Mouse (Mus musculus) embryonic facial prominence, embryonic 12.5 days (tissue): ENCODE measurements around the gene Ice2. TPM values are rescaled to one million over a fixed set of nuclear protein-coding genes. Genes with fewer than 3 reads are reported as not detected.

ENCODE experiments used
- ATAC-seq: fragments of 200-750 bp; cut with Nextera tagmentation; 2 replicates; pipeline ENCODE4 v1.8.0; 2017; ENCODE audit not compliant: insufficient number of reproducible peaks, insufficient read depth, low FRiP score, low TSS enrichment
- H3K27ac ChIP-seq: fragments of 300-500 bp; sonication (generic); 2 replicates; pipeline ENCODE4 v1.5.1; 2016; ENCODE audit warnings: mild to moderate bottlenecking
- H3K27me3 ChIP-seq: fragments of 300-500 bp; sonication (generic); 2 replicates; pipeline ENCODE4 v1.6.1; 2016; ENCODE audit warnings: mild to moderate bottlenecking, moderate library complexity
- H3K36me3 ChIP-seq: fragments of 300-500 bp; sonication (generic); 2 replicates; pipeline ENCODE4 v1.6.1; 2016; ENCODE audit warnings: mild to moderate bottlenecking
- H3K4me1 ChIP-seq: fragments of 300-500 bp; sonication (generic); 2 replicates; pipeline ENCODE4 v1.6.1; 2016
- H3K4me2 ChIP-seq: fragments of 300-500 bp; sonication (generic); replicated peaks from 2 replicates; pipeline ENCODE4 v1.6.1; 2016; ENCODE audit warnings: mild to moderate bottlenecking, moderate library complexity
- H3K4me3 ChIP-seq: fragments of 300-500 bp; sonication (generic); 2 replicates; pipeline ENCODE4 v1.5.1; 2016; ENCODE audit warnings: mild to moderate bottlenecking
- H3K9ac ChIP-seq: fragments of 300-500 bp; sonication (generic); 2 replicates; pipeline ENCODE4 v1.6.1; 2016; ENCODE audit warnings: mild to moderate bottlenecking, moderate library complexity
- H3K9me3 ChIP-seq: fragments of 300-500 bp; sonication (generic); 2 replicates; pipeline ENCODE4 v1.6.1; 2016; ENCODE audit warnings: mild to moderate bottlenecking, moderate library complexity
- WGBS: fragments of 180-500 bp; shearing (Covaris S2); methylation state at CpG from one replicate; pipeline ENCODE4 v1.1.7; 2016; 5-methylcytosine and 5-hydroxymethylcytosine counted together
- polyA plus RNA-seq: library from polyadenylated mRNA; unstranded; fragments of >200 nt; fragmentation: Nextera tagmentation; extraction: Ambion mirVana; gene quantifications from 2 replicates; pipeline ENCODE4 v1.2.1, GENCODE M21; 2016

The Ice2 gene
- polyA plus RNA-seq, 1 experiment from 2014 or later = 27.2 TPM

DNA sequence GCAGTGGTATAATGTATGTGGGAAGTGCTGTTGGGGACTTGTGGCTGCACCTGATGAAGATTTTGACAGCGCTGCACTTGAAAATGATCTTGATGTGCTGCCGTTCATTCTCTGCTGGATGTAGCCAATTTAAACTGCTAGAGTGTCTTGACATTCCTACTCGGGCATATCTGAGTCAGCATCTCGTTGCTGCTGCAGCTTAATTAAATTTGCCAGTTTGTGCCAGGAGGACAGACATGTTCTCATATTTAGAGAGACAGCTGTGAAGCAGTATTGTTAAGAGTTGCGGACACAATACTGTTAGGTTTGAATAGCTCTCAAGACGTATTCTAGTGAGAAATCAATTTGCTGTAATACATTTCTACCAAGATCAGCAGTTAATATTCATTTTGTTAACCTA, 7.0 kb downstream of the Ice2 start:
- Histone ChIP-seq H3K36me3 (peaks cover 7% of the 10 kb centered on the region), H3K9ac (no peak overlapping the region), H3K4me3 (no peak overlapping the region), H3K4me2 (no peak overlapping the region), H3K9me3 (no peaks in the 10 kb centered on the region), H3K4me1 (no peaks in the 10 kb centered on the region), H3K27ac (no peak overlapping the region), H3K27me3 (no peaks in the 10 kb centered on the region)
- ATAC-seq = no peak
- 66% methylated on average over 6 of the region's 6 CpGs for whole genome bisulfite sequencing

DNA sequence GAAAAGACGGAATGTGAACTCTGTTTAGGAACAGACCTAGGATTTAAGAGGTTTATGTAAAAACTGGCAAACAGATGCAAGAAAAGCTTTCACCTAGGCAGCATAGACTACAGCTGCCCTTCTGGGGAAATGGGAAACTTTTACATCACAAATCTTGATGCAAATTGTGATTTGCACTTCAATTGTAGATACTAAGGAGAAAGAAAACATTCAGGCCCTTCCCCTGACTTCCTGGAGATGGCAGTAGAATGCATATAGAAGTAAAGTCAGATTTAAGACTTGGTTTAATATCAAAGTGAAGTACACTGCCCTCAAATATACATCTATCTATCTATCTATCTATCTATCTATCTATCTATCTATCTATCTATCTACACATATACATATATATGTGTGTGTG, 21.8 kb downstream of the Ice2 start:
- Histone ChIP-seq H3K9me3 (no peaks in the 10 kb centered on the region), H3K9ac (no peak overlapping the region), H3K4me1 (no peaks in the 10 kb centered on the region), H3K36me3 (peaks cover 18% of the 10 kb centered on the region), H3K27me3 (no peaks in the 10 kb centered on the region), H3K4me3 (no peak overlapping the region), H3K27ac (no peak overlapping the region), H3K4me2 (no peak overlapping the region)
- no peak for ATAC-seq
- WGBS = 89% methylated on average over 1 of the region's 1 CpGs

DNA sequence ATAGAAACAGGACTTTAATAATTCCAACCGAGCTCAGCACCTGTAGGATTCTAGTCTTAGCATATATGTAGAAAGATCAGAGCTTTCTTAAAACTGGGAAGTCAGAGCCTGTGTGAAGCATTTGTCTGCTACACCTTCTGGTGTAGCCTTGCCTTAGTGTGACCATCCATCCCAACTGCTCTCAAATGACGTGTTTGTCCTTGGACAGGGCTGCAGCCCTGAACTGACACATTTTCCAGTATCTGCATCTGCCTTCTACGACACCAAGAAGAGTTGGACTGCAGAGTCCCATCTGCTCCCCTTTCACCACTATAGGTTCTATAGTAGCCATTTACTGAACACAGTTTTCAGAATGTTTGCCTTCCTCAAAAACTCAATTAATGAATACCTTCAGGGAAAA, 32.8 kb downstream of the Ice2 start:
- ATAC-seq = no peak
- H3K27me3 ChIP-seq = no peaks in the 10 kb centered on the region
- H3K9me3 ChIP-seq = no peaks in the 10 kb centered on the region
- H3K9ac ChIP-seq = no peak overlapping the region
- H3K4me3 ChIP-seq = no peak overlapping the region
- H3K4me2 ChIP-seq = no peak overlapping the region
- peaks cover 24% of the 10 kb centered on the region for H3K36me3 ChIP-seq
- H3K27ac ChIP-seq = peak overlapping the region; percentile 89
- peaks cover 21% of the 10 kb centered on the region for H3K4me1 ChIP-seq
- 89% methylated on average over 3 of the region's 3 CpGs for WGBS

DNA sequence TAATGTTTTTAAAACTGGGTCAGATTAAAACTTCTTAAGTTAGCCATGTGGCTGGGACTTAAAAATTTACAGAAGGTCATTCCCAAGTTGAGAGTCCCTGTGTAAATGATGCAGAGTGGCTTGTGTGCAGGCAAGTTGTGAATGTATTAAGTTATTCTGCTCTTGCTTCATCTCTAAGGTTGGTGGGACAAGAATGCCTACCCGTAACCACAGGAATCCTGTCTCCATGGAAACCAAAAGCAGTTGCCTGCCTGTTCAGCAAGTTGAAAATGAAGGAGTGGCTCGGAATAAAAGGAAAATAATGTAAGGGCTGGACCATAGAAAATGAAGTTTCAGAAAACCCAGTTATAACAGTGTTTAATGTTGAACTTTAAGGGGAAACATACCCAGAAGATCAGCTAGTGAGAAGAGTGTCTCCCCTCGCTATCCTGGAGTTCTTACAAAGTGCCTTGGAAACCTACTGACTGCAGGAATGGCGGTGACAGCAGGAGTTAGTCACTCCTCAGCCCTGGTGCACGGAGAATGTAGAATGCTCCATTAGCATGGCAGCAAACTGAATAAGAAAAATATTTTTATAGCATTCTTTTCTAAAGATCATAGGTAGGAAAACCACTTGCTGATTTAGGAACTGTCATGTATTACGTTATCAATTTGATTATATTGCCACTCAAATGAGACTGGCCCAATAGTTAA, 34.3 kb downstream of the Ice2 start:
- peak overlapping the region; percentile 89 for H3K27ac ChIP-seq
- no peak overlapping the region for H3K9ac ChIP-seq
- no peaks in the 10 kb centered on the region for H3K9me3 ChIP-seq
- H3K4me1 ChIP-seq = peaks cover 22% of the 10 kb centered on the region
- 35% methylated on average over 6 of the region's 6 CpGs for WGBS
- H3K27me3 ChIP-seq = no peaks in the 10 kb centered on the region
- peak overlapping the region; percentile 16; the same call in 1 of the 2 replicates for H3K4me2 ChIP-seq
- ATAC-seq = no peak
- no peak overlapping the region for H3K4me3 ChIP-seq
- peaks cover 20% of the 10 kb centered on the region for H3K36me3 ChIP-seq

DNA sequence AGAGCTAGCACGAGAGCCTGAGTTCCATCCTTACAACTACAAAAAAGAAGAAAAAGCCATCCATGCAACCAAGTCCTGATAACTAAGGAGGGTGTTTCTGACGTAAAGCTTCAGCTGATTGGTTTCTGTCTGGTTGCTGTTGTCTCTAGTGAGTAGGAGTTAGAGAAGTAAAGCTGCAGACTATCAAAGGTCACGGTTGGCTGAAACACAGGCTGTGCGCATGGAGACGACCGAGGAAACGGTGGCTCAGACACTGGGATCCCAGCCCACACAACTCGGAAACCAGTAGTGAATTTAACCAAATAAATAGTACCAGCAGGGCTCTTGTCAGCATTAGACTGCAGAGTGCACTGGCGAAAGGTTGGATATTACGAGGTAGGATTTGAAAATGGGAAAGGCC, 37.5 kb downstream of the Ice2 start:
- WGBS = 76% methylated on average over 10 of the region's 10 CpGs
- peaks cover 28% of the 10 kb centered on the region for H3K4me1 ChIP-seq
- H3K27ac ChIP-seq = 0 out of 2 replicates have a peak overlapping the region, but pooled peaks have one; percentile 36
- no peaks in the 10 kb centered on the region for H3K9me3 ChIP-seq
- no peak for ATAC-seq
- H3K36me3 ChIP-seq = peaks cover 8% of the 10 kb centered on the region; the same call in 1 of the 2 replicates
- no peak overlapping the region for H3K4me3 ChIP-seq
- no peak overlapping the region for H3K4me2 ChIP-seq
- H3K27me3 ChIP-seq = no peaks in the 10 kb centered on the region
- H3K9ac ChIP-seq = no peak overlapping the region

DNA sequence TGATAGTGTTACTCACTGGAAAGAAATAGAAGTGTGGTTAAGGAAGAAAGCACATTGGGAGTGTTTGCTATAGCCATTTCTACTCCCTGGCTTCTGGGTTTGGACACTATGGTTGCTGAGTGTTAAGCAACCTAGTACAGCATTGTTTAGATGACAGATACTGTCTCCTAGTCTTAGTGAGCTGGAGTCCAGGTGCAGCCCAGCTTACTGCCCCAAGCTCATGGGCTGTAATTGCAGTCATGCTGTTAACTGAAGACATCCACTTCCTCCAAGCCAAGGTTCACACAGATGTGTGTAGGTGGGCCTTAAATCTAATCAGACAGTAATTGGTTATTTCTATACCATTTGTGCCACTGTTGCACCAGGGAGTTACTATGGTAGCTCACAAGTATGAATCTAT, 38.0 kb downstream of the Ice2 start:
- Histone ChIP-seq H3K4me2 (no peak overlapping the region), H3K27me3 (no peaks in the 10 kb centered on the region), H3K27ac (0 out of 2 replicates have a peak overlapping the region, but pooled peaks have one; percentile 36), H3K9ac (no peak overlapping the region), H3K4me1 (peaks cover 30% of the 10 kb centered on the region), H3K9me3 (no peaks in the 10 kb centered on the region), H3K36me3 (0 out of 2 replicates have a peak, but pooled peaks cover 3% of the 10 kb centered on the region), H3K4me3 (no peak overlapping the region)
- ATAC-seq = no peak

DNA sequence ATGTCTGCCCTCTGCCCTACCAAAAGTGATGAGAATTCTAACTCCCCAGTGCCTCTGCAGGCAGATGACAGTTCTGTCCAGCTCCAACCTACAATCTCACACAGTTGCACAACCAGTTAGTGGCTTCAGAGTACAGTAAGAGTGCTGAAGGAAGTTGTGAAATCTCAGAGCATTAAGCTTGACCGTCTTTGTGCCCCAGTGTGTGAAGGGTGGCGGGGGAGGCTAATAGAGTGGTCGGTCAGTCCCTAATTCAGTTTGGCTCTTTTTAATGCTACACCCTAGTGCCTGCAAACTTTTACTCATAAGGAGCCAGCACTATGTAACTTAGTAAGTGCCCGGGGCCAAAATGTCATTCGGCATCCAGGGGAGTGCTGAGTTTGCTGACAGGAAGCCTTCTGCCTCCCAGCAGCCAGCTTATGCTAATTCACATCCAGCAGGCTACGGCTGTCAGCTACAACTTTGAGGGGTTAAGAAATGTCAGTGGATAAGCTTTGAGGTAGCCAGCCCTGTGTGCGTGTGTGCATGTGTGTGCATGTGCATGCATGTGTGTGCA, 42.2 kb downstream of the Ice2 start:
- 16% methylated on average over 7 of the region's 7 CpGs for WGBS
- ATAC-seq = no peak
- H3K9ac ChIP-seq = no peak overlapping the region
- no peaks in the 10 kb centered on the region for H3K36me3 ChIP-seq
- peaks cover 18% of the 10 kb centered on the region for H3K4me1 ChIP-seq
- 0 out of 2 replicates have a peak overlapping the region, but pooled peaks have one; percentile 9 for H3K4me2 ChIP-seq
- H3K9me3 ChIP-seq = no peaks in the 10 kb centered on the region
- H3K27ac ChIP-seq = peak overlapping the region; percentile 55
- H3K27me3 ChIP-seq = no peaks in the 10 kb centered on the region
- no peak overlapping the region for H3K4me3 ChIP-seq

DNA sequence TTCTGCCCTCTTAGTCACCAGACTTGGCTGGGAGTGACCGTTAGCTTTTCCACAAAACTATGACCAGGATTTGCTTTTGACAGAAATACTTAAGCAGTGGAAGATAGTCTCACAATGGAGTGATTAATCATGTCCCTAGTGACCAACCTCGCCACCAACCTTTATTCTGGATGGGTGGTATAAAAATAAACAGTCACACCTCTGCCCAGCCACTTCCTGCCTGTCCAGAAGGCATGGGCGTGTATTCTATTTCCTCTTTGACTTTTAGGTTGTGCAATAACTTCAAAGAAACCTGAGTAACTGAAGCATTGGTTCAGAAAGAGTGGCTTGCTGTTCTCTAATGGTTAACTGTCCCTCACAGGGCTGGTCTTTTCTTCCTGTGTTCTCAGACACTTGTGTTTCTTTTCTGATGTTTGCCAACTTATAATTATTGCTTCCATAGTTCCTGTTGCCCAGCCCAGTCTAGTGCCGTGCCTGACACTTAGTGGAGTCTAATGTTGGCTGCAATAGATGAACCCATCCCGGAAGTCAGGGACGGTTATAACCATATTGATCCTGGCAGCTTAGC, 44.8 kb downstream of the Ice2 start:
- no peak overlapping the region for H3K4me3 ChIP-seq
- ATAC-seq = no peak
- no peak overlapping the region for H3K27ac ChIP-seq
- no peaks in the 10 kb centered on the region for H3K27me3 ChIP-seq
- WGBS = 69% methylated on average over 6 of the region's 6 CpGs
- peaks cover 11% of the 10 kb centered on the region for H3K4me1 ChIP-seq
- no peak overlapping the region for H3K4me2 ChIP-seq
- no peak overlapping the region for H3K9ac ChIP-seq
- H3K9me3 ChIP-seq = no peaks in the 10 kb centered on the region
- H3K36me3 ChIP-seq = no peaks in the 10 kb centered on the region

DNA sequence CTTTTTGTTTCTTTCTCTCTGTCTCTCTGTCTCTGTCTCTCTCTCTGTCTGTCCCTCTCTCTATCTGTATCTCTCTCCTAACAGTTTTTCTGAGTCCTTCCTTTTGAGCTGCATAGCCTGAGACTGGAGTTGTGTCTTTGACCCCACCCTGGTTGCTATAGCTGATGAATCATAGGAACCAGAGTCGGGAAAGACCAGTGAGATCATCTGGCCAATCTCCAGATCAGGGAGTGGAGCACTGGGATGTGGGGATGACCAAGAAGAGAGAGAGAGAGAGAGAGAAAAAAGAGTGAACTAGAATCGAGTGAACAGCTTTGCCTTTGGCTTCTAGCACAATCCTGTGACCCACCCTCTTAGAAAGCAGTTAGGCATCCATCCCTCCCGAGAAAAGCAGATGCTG, 45.5 kb downstream of the Ice2 start:
- Histone ChIP-seq H3K9ac (no peak overlapping the region), H3K36me3 (no peaks in the 10 kb centered on the region), H3K27me3 (no peaks in the 10 kb centered on the region), H3K27ac (no peak overlapping the region), H3K9me3 (no peaks in the 10 kb centered on the region), H3K4me2 (no peak overlapping the region), H3K4me1 (peaks cover 11% of the 10 kb centered on the region), H3K4me3 (no peak overlapping the region)
- ATAC-seq = no peak
- WGBS = 56% methylated on average over 3 of the region's 3 CpGs

DNA sequence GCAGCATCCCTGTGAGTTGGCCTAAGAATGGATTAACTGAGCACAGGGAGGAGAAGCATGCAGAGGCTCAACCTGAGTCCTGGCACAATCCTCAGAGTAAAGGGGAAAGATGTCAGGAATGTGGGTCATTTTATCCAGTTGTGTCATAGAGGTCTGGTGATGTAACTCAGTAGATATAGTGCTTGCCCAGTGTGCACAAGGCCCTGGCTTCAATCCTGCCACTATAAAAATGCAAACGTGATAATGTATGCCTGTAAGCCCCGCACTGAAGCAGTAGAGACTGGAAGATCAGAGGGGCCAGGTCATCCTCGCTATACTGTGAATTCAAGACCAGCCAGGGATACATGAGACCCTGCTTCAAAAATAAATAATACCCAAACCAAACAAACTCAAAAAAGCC, 51.1 kb downstream of the Ice2 start:
- Histone ChIP-seq H3K4me2 (no peak overlapping the region), H3K9ac (no peak overlapping the region), H3K36me3 (no peaks in the 10 kb centered on the region), H3K27me3 (no peaks in the 10 kb centered on the region), H3K4me3 (no peak overlapping the region), H3K27ac (no peak overlapping the region), H3K9me3 (no peaks in the 10 kb centered on the region), H3K4me1 (peaks cover 12% of the 10 kb centered on the region)
- ATAC-seq = no peak
- 46% methylated on average over 3 of the region's 3 CpGs for WGBS

DNA sequence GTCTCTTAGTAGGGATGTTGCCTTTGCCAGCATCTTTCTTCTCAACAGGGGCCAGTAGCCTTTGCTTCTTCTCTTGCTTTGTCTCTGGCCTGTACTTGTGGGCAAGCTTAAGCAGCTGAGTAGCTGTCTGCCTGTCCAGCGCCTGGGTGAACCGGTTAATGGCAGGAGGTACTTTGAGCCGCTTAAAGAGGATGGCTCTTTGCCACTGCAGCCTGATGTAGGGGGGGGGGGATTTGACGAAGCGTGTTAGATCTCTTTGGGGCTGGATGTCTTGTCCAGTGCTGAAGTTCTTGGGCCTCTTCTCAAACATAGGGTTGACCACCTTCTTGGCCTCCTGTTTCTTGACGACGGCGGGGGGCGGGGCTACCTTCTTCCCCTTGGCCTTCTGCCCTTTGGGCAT, 52.9 kb downstream of the Ice2 start:
- Histone ChIP-seq H3K36me3 (no peaks in the 10 kb centered on the region), H3K27me3 (no peaks in the 10 kb centered on the region), H3K4me1 (peaks cover 24% of the 10 kb centered on the region), H3K4me3 (no peak overlapping the region), H3K9me3 (no peaks in the 10 kb centered on the region), H3K9ac (no peak overlapping the region), H3K4me2 (no peak overlapping the region), H3K27ac (no peak overlapping the region)
- 85% methylated on average over 9 of the region's 9 CpGs for WGBS
- no peak for ATAC-seq
